Comparison of ENCODE assay signal across 33 mouse cellular contexts in genomic region chr3:116491923-116492454, GRCm38 (mm10).
"Had no signal": no experiment of that assay in that cellular context is flagged by ENCODE, and none has a peak within 500 bp of the region (broad histone marks: within the 10 kb centered on the region; RNA-seq: fewer than 3 reads in every experiment).

No protein-coding gene starts in this region.

- H3K9ac ChIP-seq: limb, embryonic 12.5 days; limb, embryonic 13.5 days; limb, embryonic 15.5 days; liver, embryonic 12.5 days; liver, embryonic 13.5 days; liver, embryonic 14.5 days; liver, embryonic 15.5 days; liver, postnatal 0 days; lung, embryonic 14.5 days; lung, embryonic 15.5 days; midbrain, embryonic 12.5 days; midbrain, embryonic 13.5 days; midbrain, embryonic 15.5 days; neural tube, embryonic 12.5 days; neural tube, embryonic 13.5 days had no signal

- ATAC-seq: liver, embryonic 12.5 days; liver, postnatal 0 days; lung, postnatal 0 days; midbrain, embryonic 13.5 days; midbrain, embryonic 15.5 days; midbrain, embryonic 16.5 days had no signal

- H3K27me3 ChIP-seq: limb, embryonic 12.5 days; limb, embryonic 13.5 days; limb, embryonic 15.5 days; liver, embryonic 12.5 days; liver, embryonic 13.5 days; liver, embryonic 15.5 days; lung, embryonic 15.5 days; megakaryocyte, embryonic 14.5 days; midbrain, embryonic 12.5 days; midbrain, embryonic 13.5 days; midbrain, embryonic 15.5 days; neural tube, embryonic 12.5 days; neural tube, embryonic 13.5 days had no signal

- H3K4me3 ChIP-seq: limb, embryonic 10.5 days; limb, embryonic 12.5 days; limb, embryonic 13.5 days; limb, embryonic 15.5 days; liver, embryonic 12.5 days; liver, embryonic 13.5 days; liver, embryonic 15.5 days; lung, embryonic 15.5 days; megakaryocyte, embryonic 14.5 days; midbrain, embryonic 10.5 days; midbrain, embryonic 12.5 days; midbrain, embryonic 13.5 days; midbrain, embryonic 15.5 days; myocyte; neural tube, embryonic 12.5 days; neural tube, embryonic 13.5 days had no signal

- H3K4me2 ChIP-seq: limb, embryonic 12.5 days; limb, embryonic 13.5 days; limb, embryonic 15.5 days; liver, embryonic 11.5 days; liver, embryonic 12.5 days; liver, embryonic 13.5 days; liver, embryonic 15.5 days; lung, embryonic 14.5 days; lung, embryonic 15.5 days; midbrain, embryonic 11.5 days; midbrain, embryonic 12.5 days; midbrain, embryonic 13.5 days; midbrain, embryonic 15.5 days; neural tube, embryonic 12.5 days; neural tube, embryonic 13.5 days had no signal

- DNase-seq: left cerebral cortex, postnatal 4 days; liver; liver, embryonic 13.5 days; liver, postnatal 0 days; lung, adult 18-20 months; lung, adult 2 months; lung, embryonic 14.5 days; lung, postnatal 10 days; lung, postnatal 14 days; lung, postnatal 36 days; lung, postnatal 4 days; midbrain, embryonic 14.5 days had no signal

- H3K27ac ChIP-seq: limb, embryonic 10.5 days; limb, embryonic 12.5 days; limb, embryonic 13.5 days; limb, embryonic 15.5 days; liver, embryonic 12.5 days; liver, embryonic 13.5 days; liver, embryonic 14.5 days; liver, embryonic 15.5 days; lung, embryonic 15.5 days; macrophage; midbrain, embryonic 10.5 days; midbrain, embryonic 12.5 days; midbrain, embryonic 13.5 days; midbrain, embryonic 15.5 days; neural tube, embryonic 12.5 days; neural tube, embryonic 13.5 days had no signal

- H3K9me3 ChIP-seq: limb, embryonic 10.5 days; limb, embryonic 12.5 days; limb, embryonic 13.5 days; limb, embryonic 15.5 days; liver, embryonic 12.5 days; liver, embryonic 13.5 days; liver, embryonic 15.5 days; lung, embryonic 15.5 days; megakaryocyte, embryonic 14.5 days; midbrain, embryonic 10.5 days; midbrain, embryonic 12.5 days; midbrain, embryonic 13.5 days; midbrain, embryonic 15.5 days; neural tube, embryonic 12.5 days; neural tube, embryonic 13.5 days had no signal

- H3K4me1 ChIP-seq: limb, embryonic 10.5 days; limb, embryonic 12.5 days; limb, embryonic 13.5 days; limb, embryonic 15.5 days; liver, embryonic 12.5 days; liver, embryonic 13.5 days; liver, embryonic 15.5 days; lung, embryonic 15.5 days; midbrain, embryonic 10.5 days; midbrain, embryonic 12.5 days; midbrain, embryonic 13.5 days; midbrain, embryonic 15.5 days; neural tube, embryonic 12.5 days; neural tube, embryonic 13.5 days had no signal
